26 mouse cellular contexts compared by ENCODE assay signal in genomic region chr3:142151980-142152379, GRCm38 (mm10). TPM values are rescaled to one million over a fixed set of nuclear protein-coding genes. Genes with fewer than 3 reads are reported as not detected.
"Had no signal": no experiment of that assay in that cellular context is flagged by ENCODE, and none has a peak within 500 bp of the region (broad histone marks: within the 10 kb centered on the region; RNA-seq: fewer than 3 reads in every experiment).

No protein-coding gene starts in this region.

- H3K4me3 ChIP-seq: gastrocnemius, adult 2 months; heart, adult 2 months; heart, embryonic 13.5 days; heart, embryonic 15.5 days; hindbrain, embryonic 10.5 days; hindbrain, embryonic 12.5 days; intestine, embryonic 15.5 days; layer of hippocampus, adult 2 months; limb, embryonic 13.5 days; limb, embryonic 15.5 days; liver, embryonic 12.5 days had no signal

- H3K36me3 ChIP-seq: heart, embryonic 13.5 days; heart, embryonic 15.5 days; hindbrain, embryonic 10.5 days; hindbrain, embryonic 12.5 days; intestine, embryonic 15.5 days; limb, embryonic 13.5 days; limb, embryonic 15.5 days; liver, embryonic 12.5 days had no signal

- H3K27me3 ChIP-seq: heart, embryonic 13.5 days; heart, embryonic 15.5 days; hindbrain, embryonic 12.5 days; intestine, embryonic 15.5 days; limb, embryonic 15.5 days; liver, embryonic 12.5 days had no signal

- DNase-seq: gastrocnemius, adult 2 months; gastrocnemius, postnatal 10 days; gastrocnemius, postnatal 25 days; heart, adult 2 months; heart, postnatal 4 days; kidney, adult 18-20 months; kidney, adult 8-10 months; kidney, postnatal 10 days; kidney, postnatal 25 days; kidney, postnatal 4 days; left cerebral cortex, postnatal 4 days had no signal

- H3K9ac ChIP-seq: heart, embryonic 13.5 days; heart, embryonic 15.5 days; hindbrain, embryonic 12.5 days; hindbrain, embryonic 14.5 days; intestine, embryonic 15.5 days; limb, embryonic 13.5 days; limb, embryonic 15.5 days; liver, embryonic 12.5 days; liver, embryonic 14.5 days had no signal

- H3K4me1 ChIP-seq: heart, embryonic 13.5 days; heart, embryonic 15.5 days; hindbrain, embryonic 10.5 days; hindbrain, embryonic 12.5 days; intestine, embryonic 15.5 days; limb, embryonic 15.5 days; liver, embryonic 12.5 days had no signal

- H3K27ac ChIP-seq: gastrocnemius, adult 2 months; heart, adult 2 months; heart, embryonic 13.5 days; heart, embryonic 15.5 days; hindbrain, embryonic 10.5 days; hindbrain, embryonic 12.5 days; hindbrain, embryonic 14.5 days; intestine, embryonic 15.5 days; layer of hippocampus, adult 2 months; limb, embryonic 13.5 days; limb, embryonic 15.5 days; liver, embryonic 12.5 days; liver, embryonic 14.5 days had no signal

- H3K9me3 ChIP-seq: heart, embryonic 13.5 days; heart, embryonic 15.5 days; hindbrain, embryonic 10.5 days; hindbrain, embryonic 12.5 days; intestine, embryonic 15.5 days; limb, embryonic 13.5 days; limb, embryonic 15.5 days; liver, embryonic 12.5 days had no signal

- H3K4me2 ChIP-seq: heart, embryonic 11.5 days; heart, embryonic 13.5 days; heart, embryonic 15.5 days; hindbrain, embryonic 12.5 days; hindbrain, embryonic 14.5 days; intestine, embryonic 15.5 days; limb, embryonic 13.5 days; limb, embryonic 15.5 days; liver, embryonic 12.5 days had no signal

RNA-seq across cellular contexts. Expression of gene Bmpr1b, which starts 17.2 kb away (rescaled TPM):
- total RNA-seq: granulocyte monocyte progenitor cell, adult 5-6 weeks; liver, adult 2 months had no signal
- polyA plus RNA-seq: inflammation-experienced regulatory T-cells, adult 6 months; liver, adult 2 months had no signal
